Mouse (Mus musculus) frontal cortex, postnatal 10 days (tissue): ENCODE data around the gene Vmn1r225.
"Not testable (repeated sequence)": the region's sequence is repeated elsewhere in the genome, so short reads cannot be mapped to it uniquely, and the experiment has no call there.

Experiments
- DNase-seq, 2 experiments: peaks; one replicate each; pipeline ENCODE4 v3.0.0; 2022; ENCODE audit warnings: low spot score in 2 of 2, mixed read lengths in 1 of 2

Gene Vmn1r225

GRCm38 (mm10) chr17:20497858-20498257, at the start of gene Vmn1r225:
Gene Vmn1r225, plus strand, starts transcription at chr17:20498158.
- no peak for DNase-seq

GRCm38 (mm10) chr17:20473311-20473710, 24.6 kb upstream of the Vmn1r225 start:
- no peak for DNase-seq

DNA sequence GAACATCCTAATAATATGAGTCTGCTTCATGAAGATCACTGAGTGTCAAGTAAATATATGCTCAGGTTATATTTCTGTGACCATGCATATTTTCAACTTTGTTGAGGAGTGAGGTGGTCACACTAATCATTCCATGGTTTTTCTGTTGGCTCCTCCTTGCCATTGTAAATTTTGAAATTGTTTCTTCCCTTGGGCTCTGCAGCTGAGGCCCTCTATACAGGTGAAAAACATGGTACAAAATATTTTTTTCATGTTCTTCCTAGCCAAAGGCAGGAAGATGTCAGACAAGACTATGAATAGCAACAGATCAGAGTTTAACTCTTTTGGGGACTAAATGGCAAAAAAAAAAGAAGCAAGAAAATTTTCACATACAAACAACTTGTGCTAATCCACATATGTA, 16.7 kb upstream of the Vmn1r225 start, which contains the start of gene Vmn2r108:
Vmn2r108 (minus strand) TSS at position 101 of the 400 bp plus-strand sequence.
- no peak for DNase-seq

DNA sequence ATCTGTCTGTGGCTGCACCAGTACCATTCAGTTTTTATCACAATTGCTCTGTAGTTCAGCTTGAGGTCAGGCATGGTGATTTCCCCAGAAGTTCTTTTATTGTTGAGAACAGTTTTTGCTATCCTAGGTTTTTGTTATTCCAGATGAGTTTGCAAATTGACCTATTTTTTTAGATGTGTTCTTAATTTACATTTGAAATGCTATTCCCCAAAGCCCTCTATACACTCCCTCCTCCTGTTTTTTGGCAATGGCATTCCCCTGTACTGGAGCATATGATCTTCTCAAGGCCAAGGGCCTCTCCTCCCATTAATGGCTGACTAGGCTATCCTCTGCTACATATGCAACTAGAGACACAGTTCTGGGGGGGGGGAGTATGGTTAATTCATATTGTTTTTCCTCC, 10.3 kb downstream of the Vmn1r225 start:
- DNase-seq = not testable (repeated sequence)
